Mouse (Mus musculus) ovary, adult 18-20 months (tissue): Measurements from ENCODE around the gene Tle3.

Experiments
- DNase-seq: peaks from one replicate; pipeline ENCODE4 v3.0.0; 2022; ENCODE audit warnings: low spot score, mixed read lengths

Tle3 gene

DNA sequence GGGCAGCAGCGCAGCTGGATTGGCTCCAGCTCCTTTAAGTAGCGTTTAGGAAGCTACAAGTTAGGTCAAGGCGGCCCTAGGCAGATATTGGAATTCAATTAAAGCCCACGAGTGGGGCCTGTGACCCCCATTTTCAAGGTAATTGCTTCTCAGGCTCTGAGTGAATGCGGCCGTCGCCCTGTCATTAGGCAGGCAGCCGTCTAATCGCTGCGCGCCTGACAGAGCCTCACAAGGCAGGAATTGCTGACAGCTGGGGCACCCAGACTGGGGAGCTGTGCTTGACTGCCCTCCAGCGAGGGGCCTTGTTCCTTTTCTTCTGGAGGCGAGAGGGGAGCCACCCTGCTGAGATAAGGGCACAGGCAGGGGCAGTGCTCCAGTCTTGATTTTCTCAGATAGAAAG is 24.3 kb downstream of the Tle3 start:
- no peak for DNase-seq

DNA sequence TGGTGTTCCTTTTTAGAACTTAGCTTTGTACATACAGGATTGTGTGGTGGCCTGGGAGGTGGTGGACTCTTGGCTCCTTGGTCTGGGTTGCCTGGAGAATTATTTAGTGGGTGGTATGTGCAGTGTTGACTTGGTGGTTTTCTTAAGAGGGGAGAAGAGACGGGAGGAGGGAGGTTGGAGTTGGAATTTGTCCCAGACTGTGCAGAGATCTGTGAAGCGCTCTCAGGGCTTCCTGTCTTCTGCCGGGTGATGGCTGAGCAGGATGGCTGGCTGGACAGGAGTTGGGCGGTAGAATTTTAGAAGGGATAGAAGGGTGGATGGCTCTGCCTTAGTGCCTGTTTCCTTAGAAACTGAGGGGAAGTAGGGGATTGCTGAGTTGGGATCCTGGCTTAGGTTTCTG is 25.0 kb downstream of the Tle3 start:
- no peak for DNase-seq

DNA sequence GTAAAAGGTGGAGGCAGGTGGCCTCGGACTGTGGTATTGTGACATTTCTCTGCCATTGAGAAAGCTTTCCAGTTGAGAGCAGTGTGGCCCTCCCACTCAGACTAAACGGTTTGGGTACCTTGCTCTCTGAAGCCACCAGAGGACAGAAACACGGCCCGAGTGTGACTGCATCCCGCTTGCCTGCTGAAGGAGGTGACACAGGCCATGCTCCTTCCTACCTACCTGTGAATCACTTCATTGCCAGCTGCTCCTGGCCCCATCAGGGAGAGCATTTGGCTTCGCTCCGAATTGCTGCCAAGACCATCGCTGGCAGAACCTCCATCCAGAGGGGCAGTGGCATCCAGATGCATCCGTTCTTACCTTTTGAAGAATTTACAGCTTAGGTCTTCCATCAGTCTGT is 26.0 kb downstream of the Tle3 start:
- no peak for DNase-seq

DNA sequence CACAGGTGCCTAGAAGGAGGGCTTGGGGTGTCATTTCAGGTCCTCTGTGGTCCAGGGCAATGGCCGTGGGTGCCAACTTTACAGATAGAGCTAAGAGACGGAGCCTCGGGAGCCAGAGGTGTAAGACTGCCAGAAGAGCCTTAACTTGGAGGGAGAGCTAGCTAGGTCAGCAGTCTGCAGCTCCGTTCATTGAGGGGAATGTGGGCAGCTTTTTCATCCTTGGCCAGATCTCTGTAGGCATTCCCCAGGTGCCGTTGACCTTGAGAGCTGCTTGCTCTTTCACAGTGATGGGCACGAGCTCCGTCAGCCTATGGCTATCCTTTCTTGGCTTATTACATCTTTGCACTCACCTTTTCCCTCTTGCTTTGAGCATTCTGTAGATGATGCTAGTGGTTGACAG is 28.0 kb downstream of the Tle3 start:
- DNase-seq = no peak

DNA sequence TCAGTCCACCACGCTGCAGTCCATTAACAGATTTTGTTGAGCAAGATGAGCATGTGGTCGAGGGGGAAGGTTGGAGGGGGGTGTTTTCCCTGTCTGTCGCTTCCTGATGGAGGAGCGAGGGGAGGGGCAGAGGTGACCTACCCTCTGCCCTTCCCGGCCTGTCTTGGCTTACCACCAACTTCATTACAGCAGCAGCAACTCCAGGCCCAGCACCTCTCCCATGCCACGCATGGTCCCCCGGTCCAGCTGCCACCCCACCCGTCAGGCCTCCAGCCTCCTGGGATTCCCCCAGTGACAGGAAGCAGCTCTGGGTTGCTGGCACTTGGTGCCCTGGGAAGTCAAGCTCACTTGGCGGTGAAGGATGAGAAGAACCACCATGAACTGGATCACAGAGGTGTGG is 29.5 kb downstream of the Tle3 start:
- DNase-seq = no peak

DNA sequence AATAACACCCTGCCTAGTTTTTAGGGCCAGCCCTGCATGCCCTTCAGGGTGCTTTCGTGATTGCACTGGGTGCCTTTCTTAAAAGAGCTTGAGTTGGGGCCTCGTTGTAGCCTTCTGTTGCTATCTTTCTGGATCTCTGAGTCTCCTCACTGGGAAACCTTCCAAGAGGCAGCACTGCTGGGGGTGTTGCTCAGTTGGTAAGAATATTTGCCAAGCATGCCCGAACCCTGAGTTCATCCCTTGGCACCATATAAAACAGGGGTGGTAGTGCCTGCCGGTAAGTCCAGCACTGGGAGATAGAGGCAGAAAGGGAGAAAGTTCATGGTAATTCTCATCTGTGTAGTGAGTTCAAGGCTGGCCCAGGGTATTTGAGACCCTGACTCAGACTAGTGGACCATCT is 30.1 kb downstream of the Tle3 start:
- DNase-seq = peak; percentile 36

DNA sequence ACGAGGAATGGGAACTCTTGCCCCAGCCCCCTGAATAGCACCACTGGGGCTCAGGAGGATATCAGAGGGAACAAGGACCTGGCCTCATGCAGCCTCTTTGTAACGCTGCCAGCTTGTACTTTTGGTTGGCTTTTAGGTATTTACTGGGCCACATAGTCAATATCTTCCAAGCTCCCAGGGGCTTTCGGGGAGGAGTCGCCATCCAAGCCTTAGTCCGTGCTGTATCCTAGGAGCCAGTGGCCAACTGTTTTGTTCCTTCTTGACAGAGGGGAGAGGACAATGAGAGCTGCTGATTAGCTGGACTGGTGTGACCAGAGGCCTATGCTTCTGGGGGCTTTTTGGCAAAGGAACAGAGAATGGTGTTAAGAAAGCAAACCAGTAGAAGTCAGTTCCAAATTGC is 30.6 kb downstream of the Tle3 start:
- DNase-seq = no peak

DNA sequence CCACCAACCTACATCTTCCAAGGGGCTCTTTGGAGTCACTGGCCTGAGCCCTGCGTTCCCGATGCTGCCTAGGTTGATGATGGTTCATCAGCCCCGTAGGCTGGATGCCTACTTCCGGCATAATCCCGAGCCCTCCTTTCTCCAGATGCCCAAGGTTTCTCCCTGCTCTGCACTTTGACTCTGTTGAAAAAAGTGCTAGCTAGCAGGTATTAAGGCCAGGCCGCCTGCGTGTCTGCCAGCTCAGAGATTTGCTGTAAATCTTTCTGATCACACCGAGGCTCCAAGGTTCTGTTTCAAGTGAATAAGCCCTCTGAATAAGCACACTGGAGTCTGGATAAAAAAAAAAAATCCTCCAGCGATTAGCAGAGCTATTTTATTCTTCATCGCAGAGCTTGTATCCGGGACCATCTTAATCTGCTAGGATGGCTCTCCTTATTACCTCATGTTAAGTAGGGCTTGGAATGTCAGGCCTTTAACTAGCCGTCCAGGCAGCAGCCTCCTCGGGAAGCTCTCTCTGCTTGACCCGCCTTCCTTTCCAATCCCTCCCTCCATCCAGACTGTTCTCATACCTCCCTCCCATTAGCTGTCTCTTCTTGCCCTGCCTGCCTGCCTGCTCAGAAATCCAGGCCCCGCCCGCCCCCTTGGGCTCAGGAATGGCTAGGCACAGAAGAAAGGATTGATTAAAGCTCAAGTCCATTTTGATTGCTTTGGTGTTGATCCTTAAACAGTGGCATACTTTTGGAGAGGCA is 31.9 kb downstream of the Tle3 start:
- no peak for DNase-seq

DNA sequence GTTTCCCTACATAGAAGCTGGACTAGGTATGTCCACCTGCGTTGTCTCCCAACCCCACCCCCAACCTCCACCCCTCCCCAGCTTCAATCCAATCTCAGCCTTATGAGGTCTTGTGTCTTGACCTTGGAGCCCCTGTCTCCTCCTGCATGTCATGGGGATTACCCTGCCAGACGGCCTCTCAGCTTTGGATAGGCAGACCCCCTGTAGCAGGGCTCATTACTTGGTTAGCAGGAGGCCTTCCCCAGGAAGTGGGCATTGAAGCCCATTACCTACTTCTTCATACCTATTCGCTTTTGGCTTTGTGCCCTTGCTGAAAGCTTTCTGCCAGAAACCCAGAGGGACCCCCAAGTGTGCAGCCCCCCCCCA is 32.4 kb downstream of the Tle3 start:
- DNase-seq = no peak

DNA sequence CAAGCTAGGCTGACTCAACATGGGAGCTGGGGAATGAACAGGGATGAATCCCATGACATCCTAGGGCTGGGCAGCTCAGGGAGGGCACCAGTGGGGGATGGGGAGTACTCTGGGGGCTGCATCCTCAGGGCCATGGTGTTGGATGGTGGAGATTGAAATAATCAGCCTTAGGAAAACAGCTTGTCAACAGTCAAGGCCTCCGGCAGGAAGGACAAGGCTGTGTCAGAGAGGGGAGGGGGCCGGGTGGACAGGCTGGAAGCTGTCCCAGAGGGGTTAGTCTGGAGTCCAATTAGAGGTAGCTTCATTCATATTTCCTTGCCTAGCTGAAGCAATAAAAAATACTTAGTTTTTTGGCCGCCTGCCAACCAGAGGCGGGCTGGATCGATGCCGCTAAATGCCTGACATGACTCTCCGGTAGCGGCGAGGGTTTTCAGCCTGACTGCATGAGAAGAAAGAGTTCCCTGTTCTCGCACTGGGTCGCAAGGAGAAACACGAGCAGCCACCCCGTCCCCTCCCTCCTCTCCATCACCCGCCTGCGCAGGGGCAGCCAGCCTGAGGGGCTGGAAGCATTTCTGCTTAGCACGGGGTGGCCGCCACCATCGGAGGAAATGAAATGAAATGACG is 32.9 kb downstream of the Tle3 start:
- peak; percentile 73 for DNase-seq

DNA sequence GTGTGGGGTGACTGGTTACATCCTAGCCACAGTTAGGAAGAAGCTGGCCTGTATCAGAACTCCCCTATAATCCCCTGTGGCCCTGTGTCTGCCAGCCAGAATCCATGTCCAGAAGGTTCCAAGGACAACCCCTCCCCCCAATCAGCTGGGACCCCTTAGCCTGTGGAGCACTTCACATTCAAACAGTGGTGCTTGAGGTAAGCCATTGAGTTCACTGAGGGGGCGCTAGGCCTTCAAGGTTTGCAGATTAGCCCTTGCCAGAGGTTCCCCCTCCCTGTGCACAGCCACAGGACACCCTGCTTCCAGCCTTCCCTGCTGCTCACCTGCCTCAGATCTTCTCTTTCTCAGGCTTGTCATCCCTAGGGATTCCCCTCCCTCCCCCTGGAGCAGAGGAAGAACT is 34.2 kb downstream of the Tle3 start:
- no peak for DNase-seq

DNA sequence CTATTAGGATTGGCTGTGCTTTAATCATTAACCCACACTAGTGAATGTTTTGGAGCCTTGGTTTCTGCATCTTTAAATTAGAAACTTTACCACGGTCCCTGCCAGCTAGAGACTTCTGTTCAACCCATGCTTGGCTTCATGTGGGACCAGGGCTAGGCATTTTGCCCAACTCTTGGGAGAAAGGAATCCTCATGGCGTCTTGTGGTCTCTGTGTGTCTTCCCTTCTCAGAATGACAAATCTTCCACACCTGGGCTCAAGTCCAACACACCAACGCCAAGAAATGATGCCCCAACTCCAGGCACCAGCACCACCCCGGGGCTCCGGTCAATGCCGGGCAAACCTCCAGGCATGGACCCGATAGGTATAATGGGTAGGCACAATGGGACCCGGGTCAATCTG is 36.9 kb downstream of the Tle3 start:
- no peak for DNase-seq

DNA sequence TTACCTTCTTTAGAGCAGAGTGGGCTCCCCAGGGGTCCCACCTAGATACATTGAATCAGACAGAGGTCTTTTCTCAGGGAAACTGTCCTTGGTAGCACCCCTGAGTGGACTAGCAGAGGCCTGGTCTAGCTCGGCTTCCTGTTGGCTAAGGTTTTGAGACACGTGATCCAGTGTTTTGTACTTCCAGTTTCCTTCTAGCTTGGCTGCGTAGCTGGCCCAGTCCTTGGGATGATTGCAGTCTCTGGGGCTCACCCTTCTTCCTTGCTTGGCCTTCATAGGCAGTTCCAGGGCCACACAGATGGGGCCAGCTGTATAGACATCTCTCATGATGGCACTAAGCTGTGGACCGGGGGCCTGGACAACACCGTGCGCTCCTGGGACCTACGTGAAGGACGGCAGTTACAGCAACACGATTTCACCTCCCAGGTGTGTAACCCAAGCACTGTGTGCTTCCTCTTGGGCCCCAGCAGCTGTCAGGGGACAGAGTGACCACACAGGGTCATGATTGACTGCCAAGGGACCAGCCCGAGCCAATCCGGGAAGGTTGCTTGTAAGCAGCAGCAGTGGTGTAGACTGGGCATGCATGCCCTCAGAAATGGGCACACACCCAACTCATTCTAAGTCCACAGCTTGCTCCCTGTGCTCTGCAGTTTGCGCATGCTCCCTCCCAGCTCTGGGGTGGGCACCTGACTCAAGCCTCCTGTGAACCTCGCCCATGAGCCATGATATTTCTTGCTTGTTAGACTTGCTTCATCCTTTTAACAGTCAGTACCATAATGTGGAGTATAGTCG is 41.7 kb downstream of the Tle3 start:
- no peak for DNase-seq

DNA sequence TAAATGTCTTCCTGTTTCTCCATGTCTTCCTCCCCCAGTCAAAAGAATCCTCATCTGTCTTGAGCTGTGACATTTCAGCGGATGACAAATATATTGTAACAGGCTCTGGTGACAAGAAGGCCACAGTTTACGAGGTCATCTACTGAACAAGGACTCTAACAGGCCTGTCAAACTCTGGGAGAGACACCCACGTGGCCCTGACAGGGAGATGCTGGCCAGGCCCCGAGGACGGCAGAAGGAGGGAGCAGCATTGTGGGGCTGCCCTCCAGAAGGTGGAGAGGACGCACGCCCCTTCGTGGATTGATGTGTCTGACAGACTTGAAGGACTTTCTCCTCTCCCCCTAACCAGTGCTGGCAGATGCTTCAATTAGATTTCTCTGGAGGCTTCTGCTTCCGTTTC is 44.4 kb downstream of the Tle3 start:
- DNase-seq = no peak

DNA sequence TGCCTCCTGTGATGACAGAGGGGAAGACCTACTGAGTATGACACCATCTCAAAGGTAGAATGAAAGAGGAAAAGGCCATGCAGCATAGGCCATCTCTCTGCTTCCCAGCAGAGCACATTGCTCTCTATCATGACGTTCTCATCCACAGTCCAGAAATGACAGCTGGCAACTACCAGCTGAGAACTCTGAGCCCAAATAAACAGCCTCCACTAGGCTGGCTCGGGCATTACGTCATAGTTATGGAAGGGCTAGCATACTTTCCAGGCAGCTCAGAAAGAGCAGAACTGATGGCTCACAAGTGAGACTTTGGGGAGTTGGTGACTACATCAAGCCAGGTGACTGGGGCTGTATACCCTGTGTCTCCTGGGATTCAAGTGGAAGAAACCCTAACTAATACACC is 49.5 kb downstream of the Tle3 start:
- DNase-seq = no peak

DNA sequence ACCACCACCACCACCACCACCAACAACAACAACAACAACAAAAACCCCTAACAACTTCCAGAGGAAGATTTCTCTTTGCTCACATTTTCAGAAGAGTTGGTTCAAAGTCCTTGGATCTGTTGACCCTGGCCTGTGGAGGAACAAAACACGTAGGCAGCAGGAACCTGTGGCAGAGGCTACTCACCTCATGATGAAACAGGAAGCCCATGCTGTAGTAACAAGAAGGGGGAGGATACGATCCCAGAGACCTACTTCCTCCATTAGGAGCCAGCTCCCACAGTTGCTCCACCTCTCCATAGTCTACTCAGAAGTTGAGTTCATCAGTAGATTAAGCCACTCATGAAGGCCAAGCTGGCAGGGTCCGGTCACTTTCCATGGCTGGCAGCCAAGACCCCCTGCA is 52.1 kb downstream of the Tle3 start:
- no peak for DNase-seq

DNA sequence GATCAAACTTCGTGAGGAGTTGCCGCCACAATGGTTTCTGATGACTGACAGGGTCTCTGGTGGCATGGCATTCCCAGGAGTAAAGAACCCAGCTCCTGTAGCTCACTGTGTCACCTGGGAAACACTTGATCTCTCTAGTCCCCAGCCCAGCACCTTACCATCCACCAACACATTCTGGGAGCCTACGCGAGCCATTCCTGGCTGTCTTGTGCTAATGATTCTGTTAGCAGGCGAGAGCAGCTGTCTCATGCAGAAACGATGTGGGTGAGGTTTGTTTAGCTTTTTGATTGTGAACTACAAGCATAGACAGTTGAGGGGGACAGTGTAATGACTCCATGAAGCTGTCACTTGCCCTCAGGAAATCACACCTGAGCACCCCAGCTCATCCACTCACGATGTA is 54.3 kb downstream of the Tle3 start:
- no peak for DNase-seq

DNA sequence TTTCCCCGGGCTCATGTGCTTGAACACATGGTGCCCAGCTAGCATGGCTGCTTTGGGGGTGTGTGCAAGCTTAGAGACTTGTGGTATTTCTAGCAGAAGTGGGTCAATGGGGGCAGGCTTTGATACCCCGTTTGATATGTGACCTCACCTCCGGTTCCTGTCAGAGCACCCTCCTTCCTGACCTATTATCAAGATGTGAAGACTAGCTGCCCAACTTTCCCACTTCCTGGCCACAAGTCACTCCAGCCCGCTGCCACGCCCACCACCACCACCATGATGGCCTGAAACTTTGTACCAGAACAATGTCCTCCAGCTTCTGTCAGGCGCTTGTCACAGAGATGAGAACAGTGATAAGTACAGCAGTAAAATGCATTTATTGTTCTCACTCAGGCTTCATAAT is 54.9 kb downstream of the Tle3 start:
- no peak for DNase-seq

DNA sequence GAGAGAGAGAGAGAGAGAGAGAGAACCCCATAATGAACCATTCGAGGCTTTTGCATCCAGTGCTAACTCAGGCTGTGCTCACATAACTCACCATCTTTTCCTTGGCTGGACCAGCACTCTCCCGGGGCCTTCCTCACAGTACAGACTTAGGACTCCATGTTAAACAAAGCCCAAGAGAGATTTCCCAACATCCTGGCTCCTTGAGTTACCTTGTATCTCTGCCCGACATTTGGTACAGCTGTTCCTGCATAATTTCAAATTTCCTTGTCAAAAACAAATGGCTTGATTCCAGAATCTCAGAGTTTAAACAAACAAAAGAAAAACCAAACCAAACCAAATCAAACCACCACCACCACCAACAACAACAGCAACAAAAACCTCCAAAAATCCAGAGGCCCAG is 55.7 kb downstream of the Tle3 start:
- DNase-seq = no peak

DNA sequence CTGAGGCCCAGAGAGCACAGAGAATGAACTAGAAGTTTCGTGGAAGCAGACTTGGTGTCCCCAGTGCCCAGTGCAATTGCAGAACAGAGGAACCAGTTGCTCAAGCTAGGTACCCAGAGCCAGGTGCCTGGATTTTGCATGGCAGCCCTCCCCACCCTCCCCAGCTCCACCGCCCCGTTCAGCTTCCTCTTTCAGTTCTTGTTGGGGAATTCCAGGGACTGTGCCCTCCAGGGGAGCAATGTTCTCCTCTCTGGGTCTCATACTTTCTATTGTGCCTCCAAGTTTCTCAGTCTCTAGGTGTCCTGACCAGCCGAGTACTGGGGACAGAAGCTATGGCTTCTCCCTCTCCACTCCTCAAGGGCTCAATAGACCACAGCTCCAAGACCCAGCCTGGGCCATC is 59.7 kb downstream of the Tle3 start:
- DNase-seq = no peak

DNA sequence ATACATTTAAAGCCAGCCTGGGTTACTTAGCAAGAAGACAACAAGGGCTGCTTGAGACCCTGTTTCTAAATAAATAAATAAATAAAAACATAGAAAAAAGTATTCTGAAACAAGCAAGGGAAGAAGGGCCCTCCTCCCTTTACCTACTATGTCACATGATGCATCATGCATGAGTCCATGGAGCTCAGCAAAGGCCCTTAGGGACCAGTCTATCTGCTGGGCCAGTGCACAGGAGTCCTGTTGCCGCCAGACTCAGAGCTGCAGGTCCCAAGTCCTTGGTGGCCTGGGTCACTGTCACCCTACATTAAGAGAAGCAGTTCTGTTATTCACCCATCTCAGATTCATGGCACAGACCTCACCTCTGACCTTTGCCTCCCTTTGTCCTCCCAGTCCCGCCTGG is 61.0 kb downstream of the Tle3 start:
- DNase-seq = no peak

DNA sequence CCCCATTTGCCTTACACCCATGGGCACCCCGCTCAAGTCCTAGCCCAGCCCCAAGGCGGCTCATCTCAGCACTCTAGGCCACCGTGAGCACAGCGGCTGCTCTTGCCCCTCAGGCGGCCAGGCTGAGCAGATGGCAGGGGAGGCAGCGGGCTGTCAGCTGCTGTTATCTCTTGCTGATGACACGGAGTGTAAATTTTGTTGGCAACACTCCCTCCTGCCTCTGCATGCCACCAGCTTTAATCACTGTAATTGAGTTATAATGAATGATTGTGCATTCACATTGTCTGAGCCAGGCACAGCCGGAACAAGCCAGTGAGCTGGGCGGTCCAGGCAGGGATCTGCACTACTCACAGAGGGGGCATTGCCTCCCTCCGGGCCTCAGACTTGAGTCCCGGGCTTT is 61.9 kb downstream of the Tle3 start:
- no peak for DNase-seq

DNA sequence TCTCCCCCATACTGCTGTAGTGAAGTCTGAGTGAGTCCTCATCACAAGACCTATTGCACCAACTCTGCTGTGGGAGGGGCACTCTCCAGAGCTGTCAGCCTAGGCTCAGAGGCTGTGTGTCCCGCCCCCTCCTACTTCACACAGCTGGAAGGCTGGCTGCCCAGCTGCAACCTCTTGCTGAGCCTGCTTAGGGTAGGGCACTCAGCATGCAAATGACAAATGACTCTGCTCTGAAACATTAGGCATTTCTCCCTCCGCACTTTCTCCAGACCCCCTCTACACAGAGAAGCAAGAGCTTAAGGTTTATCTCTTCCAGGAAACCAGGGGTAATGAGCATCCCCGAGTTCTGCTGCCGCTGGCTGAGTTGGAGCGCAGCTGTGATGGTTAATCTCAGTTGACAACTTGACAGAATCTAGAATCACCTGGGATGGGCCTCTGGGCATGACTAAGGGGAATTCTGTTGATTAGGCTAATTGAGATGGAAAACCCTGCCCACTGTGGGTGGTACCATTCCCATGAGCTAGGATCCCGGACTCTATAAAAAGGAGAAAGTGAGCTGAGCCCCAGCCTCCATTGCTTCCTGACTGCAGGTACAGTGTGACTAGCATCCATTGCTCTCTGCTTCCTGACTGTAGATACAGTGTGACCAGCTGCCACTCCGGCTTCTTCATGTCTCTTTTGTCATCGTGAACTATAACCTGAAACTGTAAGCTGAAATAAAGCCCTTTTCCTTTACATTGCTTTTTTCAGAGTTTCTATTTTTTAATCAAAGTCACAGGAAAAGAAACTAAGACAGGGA is 63.2 kb downstream of the Tle3 start:
- peak; percentile 25 for DNase-seq
